Mouse (Mus musculus) gastrocnemius, adult 8-10 months (tissue): Measurements from ENCODE around the gene Eif4h. TPM values are rescaled to one million over a fixed set of nuclear protein-coding genes. Genes with fewer than 3 reads are reported as not detected.

ENCODE experiments used
- DNase-seq, 2 experiments: peaks; one replicate each; pipeline ENCODE4 v3.0.0; 2022; ENCODE audit warnings: low spot score in 2 of 2
- total RNA-seq, 4 experiments: library from RNA; stranded (reverse); gene quantifications; 2 replicates each; pipeline ENCODE4 v1.2.4; 2022

Eif4h gene
- 10 to 100 TPM; 85.4 to 90.6 (median 87.9) TPM for total RNA-seq

DNA sequence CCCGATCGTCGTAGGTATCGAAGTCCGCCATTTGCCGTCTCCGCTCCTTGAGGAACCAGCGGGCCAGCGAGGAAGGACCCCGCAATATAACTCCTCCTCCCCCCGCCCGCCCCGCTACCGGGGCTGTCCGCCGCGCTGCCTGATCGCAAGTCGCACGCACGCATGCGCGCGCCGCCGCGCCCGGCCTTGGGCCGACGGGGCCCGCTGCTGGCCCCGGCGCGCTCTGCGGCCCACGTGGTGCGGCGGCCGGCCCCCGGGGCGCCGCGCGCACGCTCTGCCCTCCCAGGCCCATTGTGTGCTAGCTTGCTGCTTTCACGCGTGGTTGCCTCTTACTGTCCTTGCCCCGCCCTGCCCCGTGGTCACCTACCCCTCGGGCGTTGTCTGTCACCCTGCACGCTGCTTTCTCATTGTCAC is at the start of gene Eif4h:
Gene Eif4h (minus strand): TSS at position 222 of the 414 bp plus-strand sequence.
- DNase-seq, result peak; percentile 95 to 96

GRCm38 (mm10) chr5:134688718-134689284 is 49.5 kb upstream of the Eif4h start:
- peak; percentile 99 for DNase-seq

DNA sequence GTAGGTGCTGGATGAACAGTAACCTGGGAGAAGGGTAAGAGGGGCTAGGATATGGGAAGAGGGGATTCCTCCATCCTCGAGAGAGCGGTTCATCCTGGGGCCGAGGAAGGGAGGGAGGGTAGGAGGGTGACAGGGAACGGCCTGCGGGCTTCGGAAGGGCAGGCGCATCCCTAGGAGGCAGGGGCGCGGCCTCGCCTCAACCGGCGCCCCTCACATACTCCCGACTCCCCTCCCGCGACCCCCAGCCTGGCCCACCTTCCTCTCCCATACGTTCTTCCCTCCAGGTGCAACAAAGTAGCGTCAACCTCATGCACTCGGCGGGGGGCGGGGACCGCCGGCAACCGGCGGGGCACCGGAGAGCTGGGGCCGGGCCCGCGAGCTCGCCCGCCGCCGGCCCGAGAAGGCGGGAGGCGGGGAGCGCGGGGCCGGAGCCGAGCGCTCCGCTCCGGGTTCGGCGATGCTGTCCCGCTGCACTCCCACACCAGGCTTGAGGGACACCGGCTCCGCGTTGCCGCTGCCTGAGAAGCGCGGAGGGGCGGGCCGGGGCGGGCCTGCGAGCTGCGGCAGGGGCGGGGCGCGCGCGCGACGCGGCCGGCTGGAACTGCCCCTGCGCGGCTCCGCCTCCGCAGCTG is 48.9 kb upstream of the Eif4h start, which contains the start of gene Limk1:
Gene Limk1 (minus strand): TSS at position 513 of the 632 bp plus-strand sequence.
- DNase-seq, result no peak

GRCm38 (mm10) chr5:134687187-134687586 is 47.9 kb upstream of the Eif4h start:
- no peak for DNase-seq

DNA sequence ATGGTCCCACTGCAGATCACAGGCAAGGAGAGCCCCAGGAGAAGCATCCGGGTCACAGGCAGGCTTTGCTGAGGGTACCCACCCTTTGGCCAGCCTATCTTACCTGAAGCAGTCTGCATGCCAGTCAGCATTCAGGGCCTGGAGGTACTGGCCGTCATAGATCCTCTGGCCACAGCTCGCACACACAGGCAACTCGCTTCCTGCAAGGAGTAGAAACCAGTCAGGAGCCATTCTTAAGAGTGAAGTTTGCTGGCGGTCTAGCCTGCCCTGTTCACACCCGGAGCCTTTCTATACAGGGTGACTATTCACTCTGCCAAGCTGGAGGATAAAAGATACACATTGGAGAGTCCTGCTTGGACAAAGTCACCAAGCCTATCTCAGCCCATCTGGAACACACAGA is 47.3 kb upstream of the Eif4h start:
- no peak for DNase-seq

GRCm38 (mm10) chr5:134684398-134684797 is 45.1 kb upstream of the Eif4h start:
- DNase-seq, result no peak

DNA sequence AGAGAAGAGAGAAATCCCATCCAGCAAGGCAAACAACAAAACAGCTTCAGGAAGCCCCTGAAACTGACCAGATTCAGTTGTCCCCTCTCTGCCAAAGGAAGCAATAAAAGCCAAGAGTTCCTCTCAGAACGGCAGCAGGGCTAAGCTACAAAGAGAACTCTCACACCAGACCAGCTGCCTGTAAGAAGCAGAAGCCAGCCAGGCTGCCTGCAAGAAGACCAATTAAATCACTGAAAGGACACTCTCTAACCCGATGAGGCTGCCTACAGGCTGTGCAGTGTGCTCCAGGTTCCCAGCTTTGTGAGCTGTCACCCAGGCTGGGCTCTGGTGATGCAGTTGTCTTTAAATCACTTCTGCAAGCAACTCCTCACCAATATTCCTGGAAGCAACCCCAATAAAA is 44.5 kb upstream of the Eif4h start:
- no peak for DNase-seq

- DNase-seq, result no peak
Observed at GRCm38 (mm10) chr5:134680238-134680637, 40.9 kb upstream of the Eif4h start.

DNA sequence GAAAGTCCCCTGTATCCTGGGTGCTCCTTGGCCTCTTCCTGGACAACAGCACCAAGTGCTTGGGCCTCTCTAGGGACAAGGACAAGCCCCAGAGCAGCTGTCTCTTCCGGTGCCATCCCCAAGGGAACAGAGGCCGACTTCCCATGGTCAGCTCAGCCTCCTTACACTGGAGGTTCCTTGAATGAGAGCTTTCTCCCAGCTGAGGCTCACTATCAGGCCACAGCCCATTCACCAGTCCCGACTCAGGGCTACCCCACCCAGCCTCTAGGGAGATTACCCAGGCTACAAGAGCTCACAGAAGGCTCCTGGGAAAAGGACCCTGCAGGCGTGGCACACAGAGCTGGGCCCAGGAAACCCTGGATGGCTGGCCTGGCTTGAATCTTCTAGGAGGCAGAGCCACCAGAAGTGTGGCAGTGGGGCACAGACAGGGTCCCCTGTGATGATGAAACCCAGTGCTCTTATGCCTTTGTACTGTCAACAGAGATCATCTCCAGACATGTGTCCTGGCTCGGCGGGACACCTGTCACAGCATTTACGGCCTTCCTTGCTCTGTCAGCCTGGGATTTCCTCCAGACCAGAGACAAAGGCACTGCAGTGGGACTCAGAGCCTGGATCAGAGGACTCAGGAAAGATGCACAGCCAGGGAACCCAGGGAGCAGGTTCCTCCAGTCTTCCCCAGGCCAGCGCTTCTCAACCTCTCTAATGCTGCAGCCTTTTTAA is 39.7 kb upstream of the Eif4h start:
- DNase-seq, result no peak

DNA sequence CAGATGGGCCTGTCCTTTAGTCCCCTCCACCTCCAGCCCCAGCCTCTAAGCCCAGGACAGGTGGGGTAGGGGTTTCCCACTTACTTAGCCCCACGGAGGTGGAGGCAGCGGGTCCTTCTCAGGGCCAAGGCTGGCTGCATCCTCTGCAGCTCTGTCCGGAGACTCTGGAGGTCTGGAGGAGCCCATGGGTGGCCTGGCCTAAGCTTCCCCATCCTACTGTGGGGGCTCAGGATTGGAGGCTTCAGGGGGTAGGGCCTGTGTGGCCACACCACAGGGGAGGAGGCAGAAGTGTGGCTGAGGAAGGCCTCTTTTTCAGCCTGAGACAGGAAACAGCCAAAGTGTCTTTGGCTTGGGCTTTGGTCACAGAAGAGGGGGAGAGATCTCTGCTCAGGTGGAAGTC is 38.7 kb upstream of the Eif4h start:
- peak; percentile 29 for DNase-seq

DNA sequence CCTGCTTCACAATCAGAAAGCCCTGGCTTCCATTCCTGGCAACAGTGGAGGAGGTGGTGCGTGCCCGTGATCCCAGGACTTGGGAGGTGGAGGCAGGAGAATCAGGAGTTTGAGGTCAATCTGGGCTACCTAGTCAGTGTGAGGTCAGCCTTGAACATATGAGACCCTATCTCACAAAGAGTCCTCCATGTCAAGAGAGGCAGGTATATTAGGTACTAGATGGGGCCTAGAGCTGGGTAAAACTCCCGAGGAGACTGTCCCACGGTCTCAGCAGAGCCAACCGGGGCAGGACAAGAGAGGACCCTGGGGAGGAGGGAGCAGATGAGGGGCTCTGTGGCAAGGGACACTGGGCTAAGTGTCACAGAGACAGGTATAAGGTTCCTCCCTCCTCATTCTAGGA is 38.2 kb upstream of the Eif4h start:
- DNase-seq, result no peak

GRCm38 (mm10) chr5:134675956-134676759 is 36.9 kb upstream of the Eif4h start:
- DNase-seq, result peak; percentile 55 to 64

- no peak for DNase-seq
Observed at GRCm38 (mm10) chr5:134674977-134675376, 35.7 kb upstream of the Eif4h start.

DNA sequence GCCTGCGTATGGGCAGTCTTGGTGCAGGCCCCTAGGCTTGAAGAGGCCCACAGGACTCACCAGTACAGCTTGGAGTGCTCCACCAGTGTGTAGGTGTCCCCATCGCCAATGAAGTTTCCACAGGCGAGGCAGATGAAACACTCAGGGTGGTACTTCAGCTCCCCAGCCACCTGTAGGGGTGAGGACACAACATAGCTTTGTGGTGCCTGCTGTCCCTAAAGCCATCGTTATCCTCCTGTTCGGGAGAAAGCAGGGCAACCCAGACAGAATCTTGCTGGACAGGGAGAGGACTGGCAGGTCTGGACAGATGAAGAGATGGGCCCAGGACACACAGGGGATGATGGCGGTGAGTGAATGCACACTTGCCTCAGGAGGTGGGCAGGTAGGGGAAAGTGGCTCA is 33.3 kb upstream of the Eif4h start:
- DNase-seq, result no peak

DNA sequence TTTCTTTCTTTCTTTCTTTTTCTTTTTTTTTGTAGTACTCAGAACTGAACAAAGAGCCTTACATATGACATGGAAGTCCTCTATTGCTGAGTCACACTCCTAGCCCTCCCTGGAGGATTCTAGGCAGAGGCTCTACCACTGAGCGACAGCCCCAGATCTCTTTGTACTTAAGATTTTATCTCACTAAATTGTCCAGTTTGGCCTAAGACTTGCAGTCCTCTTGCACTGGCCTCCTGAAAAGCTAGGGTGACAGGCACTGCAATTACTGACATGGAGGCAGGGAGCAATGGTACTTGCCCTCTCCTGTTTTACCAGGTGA is 32.9 kb upstream of the Eif4h start:
- no peak for DNase-seq

DNA sequence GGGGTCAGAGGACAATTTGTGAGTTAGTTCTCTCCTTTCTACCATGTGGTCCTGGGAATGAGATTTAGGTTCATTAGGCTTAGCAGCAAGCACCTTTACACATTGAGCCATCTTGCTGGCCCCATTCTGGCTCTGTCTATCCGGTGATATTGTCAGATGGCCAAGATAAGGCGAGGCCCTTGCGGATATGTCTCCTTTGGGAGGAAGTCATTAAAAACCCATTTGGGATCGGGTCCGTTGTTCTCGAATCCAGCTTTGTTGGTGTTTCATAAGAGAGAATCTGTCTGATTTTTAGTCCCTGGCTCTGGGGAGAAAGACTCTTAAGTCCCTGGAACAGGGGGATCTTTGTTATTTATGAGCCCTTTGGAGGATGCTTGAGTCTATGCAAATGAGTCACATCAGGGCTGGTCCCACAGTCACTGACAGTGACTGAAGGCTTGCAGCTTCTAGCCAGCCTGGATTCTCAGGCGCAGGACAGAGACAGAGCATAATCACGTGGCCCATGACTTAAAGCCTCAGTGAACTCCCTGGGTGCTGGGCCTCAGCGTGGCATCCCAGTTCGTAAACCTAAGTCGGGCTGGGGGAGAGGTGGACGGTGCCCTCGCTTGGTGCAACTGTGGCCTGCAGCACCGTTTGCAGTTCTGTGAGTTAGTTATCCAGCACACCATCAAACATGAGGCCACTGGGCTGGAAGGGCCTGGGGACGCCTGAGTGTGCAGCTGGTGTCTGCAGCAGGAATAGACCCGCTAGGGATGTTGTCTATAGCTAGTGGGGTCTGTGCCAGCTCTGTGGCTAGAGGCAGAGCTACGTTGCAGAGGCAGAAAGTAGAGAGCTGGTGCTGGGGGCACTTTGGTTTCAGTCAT is 32.3 kb upstream of the Eif4h start:
- DNase-seq, result no peak

GRCm38 (mm10) chr5:134669001-134669708 is 29.9 kb upstream of the Eif4h start:
- no peak for DNase-seq

DNA sequence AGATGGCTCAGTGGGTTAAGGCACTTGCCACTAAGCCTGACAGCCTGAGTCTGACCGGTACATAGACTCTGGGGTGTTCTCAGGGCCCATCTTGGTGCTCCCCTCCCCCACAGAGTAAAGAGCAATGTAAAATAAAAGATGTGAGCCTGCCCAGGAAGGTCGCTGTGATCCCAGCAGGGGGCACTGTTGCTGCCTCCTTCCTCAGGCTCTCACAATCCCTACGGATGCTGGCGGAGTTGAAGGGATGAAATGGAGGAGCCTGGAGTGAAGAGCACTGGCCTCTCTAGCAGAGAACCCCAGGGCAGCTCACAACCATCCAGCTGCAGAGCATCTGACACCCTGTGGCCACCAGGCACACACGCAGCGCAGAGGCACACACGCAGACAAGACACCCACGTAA is 29.2 kb upstream of the Eif4h start:
- no peak for DNase-seq

- no peak for DNase-seq
Observed at GRCm38 (mm10) chr5:134656708-134657107, 17.4 kb upstream of the Eif4h start.

DNA sequence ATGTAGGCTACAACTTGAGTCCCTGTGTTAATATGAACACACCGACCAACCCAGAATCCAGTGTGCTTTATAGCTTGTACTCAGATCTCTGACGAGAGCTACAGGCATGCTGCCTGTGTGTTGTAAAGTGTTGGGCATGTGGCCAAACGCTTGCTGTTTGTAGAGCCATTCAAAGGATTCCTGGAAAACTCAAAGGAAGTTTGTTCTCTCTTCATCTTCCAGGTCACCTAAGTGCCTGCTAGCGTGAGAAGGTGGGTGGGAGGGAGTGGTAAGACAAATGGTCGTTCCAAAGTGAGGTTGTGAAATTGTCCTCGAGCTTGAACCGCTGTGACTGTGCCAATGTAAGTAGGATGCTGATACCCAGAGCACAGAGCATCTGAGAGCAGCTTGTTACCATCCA is 12.7 kb upstream of the Eif4h start:
- DNase-seq, result no peak
